Mouse (Mus musculus): ENCODE measurements around the gene Smug1.

Gene Smug1

GRCm38 (mm10) chr15:103145635-103146299, 21.1 kb downstream of the Smug1 start:
- DNase-seq (ENCODE audit: low read depth, low spot score), result no peak

GRCm38 (mm10) chr15:103144176-103144575, 22.7 kb downstream of the Smug1 start:
- DNase-seq (ENCODE audit: low read depth, low spot score), result no peak

- DNase-seq (ENCODE audit: low read depth, low spot score), result no peak
These were observed 31.4 kb downstream of the Smug1 start for GRCm38 (mm10) chr15:103135431-103135947.

- DNase-seq (ENCODE audit: low read depth, low spot score), result no peak
These were observed 32.4 kb downstream of the Smug1 start for GRCm38 (mm10) chr15:103134277-103135086.

- no peak for DNase-seq (ENCODE audit: low read depth, low spot score)
These were observed 33.1 kb downstream of the Smug1 start for GRCm38 (mm10) chr15:103133761-103134160.

- DNase-seq (ENCODE audit: low read depth, low spot score), result no peak
These were observed 36.2 kb downstream of the Smug1 start for GRCm38 (mm10) chr15:103130729-103131128.

- DNase-seq (ENCODE audit: low read depth, low spot score), result no peak
These were observed 37.6 kb downstream of the Smug1 start for GRCm38 (mm10) chr15:103129289-103129688.

- DNase-seq (ENCODE audit: low read depth, low spot score), result no peak
These were observed 38.6 kb downstream of the Smug1 start for GRCm38 (mm10) chr15:103128056-103128833.

- DNase-seq (ENCODE audit: low read depth, low spot score), result no peak
These were observed 40.9 kb downstream of the Smug1 start for GRCm38 (mm10) chr15:103125982-103126381.

GRCm38 (mm10) chr15:103124254-103124653, 42.6 kb downstream of the Smug1 start:
- DNase-seq (ENCODE audit: low read depth, low spot score), result no peak

- DNase-seq (ENCODE audit: low read depth, low spot score), result no peak
These were observed 43.5 kb downstream of the Smug1 start for GRCm38 (mm10) chr15:103123343-103123742.

GRCm38 (mm10) chr15:103122372-103122771, 44.5 kb downstream of the Smug1 start:
- no peak for DNase-seq (ENCODE audit: low read depth, low spot score)

- DNase-seq (ENCODE audit: low read depth, low spot score), result no peak
These were observed 45.5 kb downstream of the Smug1 start for GRCm38 (mm10) chr15:103121416-103121815.

- no peak for DNase-seq (ENCODE audit: low read depth, low spot score)
These were observed 46.3 kb downstream of the Smug1 start for GRCm38 (mm10) chr15:103120594-103120993.

GRCm38 (mm10) chr15:103115726-103116125, 51.2 kb downstream of the Smug1 start:
- no peak for DNase-seq (ENCODE audit: low read depth, low spot score)

GRCm38 (mm10) chr15:103115256-103115655, 51.6 kb downstream of the Smug1 start:
- peak; percentile 55 for DNase-seq (ENCODE audit: low read depth, low spot score)

GRCm38 (mm10) chr15:103113077-103113476, 53.8 kb downstream of the Smug1 start:
- DNase-seq (ENCODE audit: low read depth, low spot score), result no peak

GRCm38 (mm10) chr15:103112309-103112708, 54.6 kb downstream of the Smug1 start:
- no peak for DNase-seq (ENCODE audit: low read depth, low spot score)

- DNase-seq (ENCODE audit: low read depth, low spot score), result no peak
These were observed 57.0 kb downstream of the Smug1 start for GRCm38 (mm10) chr15:103109940-103110339.

- DNase-seq (ENCODE audit: low read depth, low spot score), result no peak
These were observed 58.7 kb downstream of the Smug1 start for GRCm38 (mm10) chr15:103108066-103108676.

GRCm38 (mm10) chr15:103106201-103106600, 60.7 kb downstream of the Smug1 start:
- DNase-seq (ENCODE audit: low read depth, low spot score), result no peak

Data from embryo, embryonic 11.5 days (tissue).